In the genomic region with DNA sequence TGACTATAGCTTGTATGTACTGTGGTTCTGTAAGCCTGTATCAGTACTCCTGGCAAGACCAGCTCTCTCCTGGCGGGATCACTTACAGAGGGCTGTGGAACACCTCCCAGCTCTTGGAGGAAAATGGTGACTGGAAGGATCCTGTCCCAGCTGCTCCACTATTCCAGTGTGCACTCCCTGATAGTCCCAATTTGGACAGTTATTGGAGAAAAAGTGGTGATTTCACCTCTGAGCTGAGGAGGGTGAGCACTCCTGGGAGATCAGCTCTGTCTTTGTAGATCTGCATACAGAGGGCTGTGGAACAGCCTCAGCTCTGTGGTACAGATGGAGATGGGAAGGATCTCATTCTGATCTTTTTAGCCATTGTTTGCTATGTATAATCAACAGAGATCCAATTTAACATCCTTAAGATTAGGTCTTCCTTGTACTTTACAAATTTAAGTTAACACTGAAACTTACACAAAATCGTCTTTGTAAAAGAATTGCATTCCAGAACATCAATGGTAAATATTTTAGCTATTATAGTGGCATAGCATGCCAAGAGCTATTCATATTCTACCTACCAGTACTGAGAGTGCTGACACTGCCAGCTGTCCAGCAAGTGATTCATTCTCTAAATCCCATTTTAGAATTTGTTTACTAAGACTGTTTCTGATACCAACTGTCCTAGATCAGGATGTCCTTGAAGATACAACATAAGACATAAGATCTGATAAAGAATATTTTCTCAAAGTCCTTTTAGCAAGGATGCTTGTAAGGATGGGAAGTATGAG, we compare ENCODE assay signal across 28 mouse cellular contexts. TPM values are rescaled to one million over a fixed set of nuclear protein-coding genes. Genes with fewer than 3 reads are reported as not detected.
A peak's percentile ranks its signal among the peaks of the same experiment; 100 is the strongest.
DNase-seq lines count a peak whose midpoint lies in the region; TF ChIP-seq lines count a peak whose summit lies in the region.
"Had no signal": no experiment of that assay in that cellular context is flagged by ENCODE, and none has a peak within 500 bp of the region (broad histone marks: within the 10 kb centered on the region; RNA-seq: fewer than 3 reads in every experiment).

No protein-coding gene starts in this region.

- H3K4me3 ChIP-seq in cerebellum, adult 2 months (replicated peaks; ENCODE audit: insufficient read depth, low read depth, low read length): no peak overlapping the region
- H3K4me3 ChIP-seq: embryonic facial prominence, embryonic 12.5 days; forebrain, embryonic 15.5 days; heart, embryonic 15.5 days; limb, embryonic 12.5 days; liver, embryonic 15.5 days; neural tube, embryonic 15.5 days had no signal

- 19% methylated on average over 2 of the region's 2 CpGs for WGBS in cerebellum, adult 2 months

- no peak for TF ChIP-seq CTCF in cerebellum, adult 2 months (IDR thresholded peaks at IDR 0.05; ENCODE audit: borderline replicate concordance, insufficient read depth, low read depth, low read length)

- H3K4me1 ChIP-seq in cerebellum, adult 2 months (ENCODE audit: control insufficient read depth, insufficient read depth, low read length): peaks cover 13% of the 10 kb centered on the region; the same call in 1 of the 2 replicates
- H3K4me1 ChIP-seq: embryonic facial prominence, embryonic 12.5 days; forebrain, embryonic 15.5 days; heart, embryonic 15.5 days; limb, embryonic 12.5 days; liver, embryonic 15.5 days; neural tube, embryonic 15.5 days had no signal

- DNase-seq in layer of hippocampus, adult 9-10 months (ENCODE audit: low spot score): peak; percentile 9
- no peak for DNase-seq in layer of hippocampus, postnatal 10 days (ENCODE audit: low spot score in 2 of 2)
- peak; percentile 48 for DNase-seq in cerebellum, adult 11 months
- DNase-seq in cerebellum, adult 2 months: peak; percentile 68 to 80
- DNase-seq in cerebellum, postnatal 14 days: peak; percentile 26 to 45
- DNase-seq in adrenal gland, adult (ENCODE audit: inconsistent age in 2 of 2, low spot score in 1 of 2): no peak
- no peak for DNase-seq in kidney, postnatal 25 days
- DNase-seq in spleen, postnatal 10 days (ENCODE audit: low spot score in 2 of 2): no peak
- DNase-seq: adrenal gland, postnatal 36 days; embryo, embryonic 11 days; heart, postnatal 36 days; kidney, adult 9 months; kidney, postnatal 14 days; lung, embryonic 14.5 days; lung, postnatal 14 days; midbrain, embryonic 14.5 days had no signal

- H3K27ac ChIP-seq in cerebellum, adult 2 months (ENCODE audit: insufficient read depth, low read length): peak overlapping the region; percentile 79
- H3K27ac ChIP-seq: embryonic facial prominence, embryonic 12.5 days; forebrain, embryonic 15.5 days; heart, embryonic 15.5 days; hindbrain, embryonic 14.5 days; limb, embryonic 12.5 days; liver, embryonic 15.5 days; neural tube, embryonic 15.5 days had no signal

- no peak for TF ChIP-seq POLR2A in cerebellum, adult 2 months (IDR thresholded peaks at IDR 0.05; ENCODE audit: borderline replicate concordance, insufficient read depth, low read length)

- no peaks in the 10 kb centered on the region for H3K27me3 ChIP-seq in cerebellum, adult 2 months (ENCODE audit: control insufficient read depth, insufficient read depth, low read length)
- H3K27me3 ChIP-seq: embryonic facial prominence, embryonic 12.5 days; forebrain, embryonic 15.5 days; heart, embryonic 15.5 days; limb, embryonic 12.5 days; liver, embryonic 15.5 days; neural tube, embryonic 15.5 days had no signal

RNA-seq across cellular contexts. Expression of a gene that starts 52.6 kb away (rescaled TPM):
- total RNA-seq in layer of hippocampus, postnatal 10 days (2021): 1 to 10 TPM; 4.4 to 6.4 TPM
- polyA plus RNA-seq in cerebellum, adult 2 months (2012; rRNA removed): 20.7 and 24.7 TPM in 2 replicates
- total RNA-seq: gastrocnemius, adult 8-10 months; heart, postnatal 36 days; liver, adult 2 months had no signal
- polyA plus RNA-seq: gonadal fat pad, adult 2 months; heart, embryonic 15.5 days; liver, adult 2 months; liver, embryonic 15.5 days; lung, embryonic 14.5 days; spleen, adult 2 months; testis, adult 2 months had no signal

Comparison
In these comparisons a context has a peak if more than half of its experiments do, and no peak if none do; other contexts are left out.
1. DNase-seq: peak in layer of hippocampus, adult 9-10 months (single experiment), cerebellum, adult 11 months (single experiment), cerebellum, adult 2 months (2 of 2) and cerebellum, postnatal 14 days (2 of 2); none in layer of hippocampus, postnatal 10 days (0 of 2), adrenal gland, adult (0 of 2), kidney, postnatal 25 days (0 of 2) and spleen, postnatal 10 days (0 of 2).